Mouse (Mus musculus) limb, embryonic 13.5 days (tissue): ENCODE results near the gene Nek8. TPM values are rescaled to one million over a fixed set of nuclear protein-coding genes. Genes with fewer than 3 reads are reported as not detected.

Source experiments
- ATAC-seq: fragments of 200-750 bp; cut with Nextera tagmentation; 2 replicates; pipeline ENCODE4 v1.8.0; 2017; ENCODE audit warnings: low read depth, moderate number of reproducible peaks, moderate TSS enrichment; ENCODE audit not compliant: low FRiP score
- H3K27ac ChIP-seq: fragments of 300-500 bp; sonication (generic); 2 replicates; pipeline ENCODE4 v1.5.1; 2015; ENCODE audit warnings: inconsistent platforms, mild to moderate bottlenecking, moderate library complexity
- H3K27me3 ChIP-seq: fragments of 300-500 bp; sonication (generic); 2 replicates; pipeline ENCODE4 v1.6.1; 2015; ENCODE audit warnings: mild to moderate bottlenecking, inconsistent platforms
- H3K36me3 ChIP-seq: fragments of 300-500 bp; sonication (generic); 2 replicates; pipeline ENCODE4 v1.6.1; 2015; ENCODE audit warnings: inconsistent platforms, mild to moderate bottlenecking, moderate library complexity
- H3K4me1 ChIP-seq: fragments of 300-500 bp; sonication (generic); 2 replicates; pipeline ENCODE4 v1.6.1; 2015; ENCODE audit warnings: inconsistent platforms
- H3K4me2 ChIP-seq: fragments of 300-500 bp; sonication (generic); replicated peaks from 2 replicates; pipeline ENCODE4 v1.6.1; 2015; ENCODE audit warnings: inconsistent platforms, mild to moderate bottlenecking, moderate library complexity
- H3K4me3 ChIP-seq: fragments of 300-500 bp; sonication (generic); 2 replicates; pipeline ENCODE4 v1.5.1; 2015; ENCODE audit warnings: moderate library complexity, mild to moderate bottlenecking, inconsistent platforms
- H3K9ac ChIP-seq: fragments of 300-500 bp; sonication (generic); 2 replicates; pipeline ENCODE4 v1.6.1; 2015; ENCODE audit warnings: mild to moderate bottlenecking, inconsistent platforms
- H3K9me3 ChIP-seq: fragments of 300-500 bp; sonication (generic); 2 replicates; pipeline ENCODE4 v1.6.1; 2016; ENCODE audit warnings: inconsistent platforms
- WGBS: fragments of 180-500 bp; shearing (Covaris S2); methylation state at CpG from one replicate; pipeline ENCODE4 v1.1.7; 2015; 5-methylcytosine and 5-hydroxymethylcytosine counted together
- polyA plus RNA-seq: library from polyadenylated mRNA; unstranded; fragments of >200 nt; fragmentation: Nextera tagmentation; extraction: Ambion mirVana; gene quantifications from 2 replicates; pipeline ENCODE4 v1.2.1, GENCODE M21; 2015

Nek8 gene
- polyA plus RNA-seq, 1 experiment from 2014 or later: 20.1 TPM

DNA sequence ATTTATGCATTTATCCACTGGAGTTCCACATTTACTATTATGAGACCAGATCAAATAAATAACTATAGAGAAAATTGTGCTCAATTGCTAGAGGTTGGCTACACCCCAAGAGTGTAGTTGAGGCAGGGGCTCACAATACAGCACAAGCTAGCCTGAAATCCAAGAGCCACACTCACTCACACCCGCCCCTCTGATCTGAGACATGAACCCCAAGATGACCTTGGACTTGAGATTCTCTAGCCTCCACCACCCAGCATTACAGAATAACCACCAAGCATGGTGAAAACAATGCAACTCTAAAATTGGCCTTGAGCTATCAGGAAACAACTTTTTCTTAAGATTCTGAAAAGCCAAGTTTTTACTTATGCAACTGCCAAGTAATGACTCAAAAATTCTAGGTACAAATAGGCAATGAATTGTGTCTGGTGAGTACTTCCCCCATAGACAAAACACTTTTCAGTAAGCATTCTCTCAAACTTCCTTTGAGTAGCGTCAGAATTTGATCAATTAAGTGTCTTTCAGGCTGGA is 5.4 kb upstream of the Nek8 start:
- H3K9ac ChIP-seq: peak overlapping the region; percentile 95
- 47% methylated on average over 2 of the region's 2 CpGs for WGBS
- H3K36me3 ChIP-seq: peaks cover 34% of the 10 kb centered on the region
- ATAC-seq: no peak
- H3K4me1 ChIP-seq: peaks cover 53% of the 10 kb centered on the region
- 0 out of 2 replicates have a peak overlapping the region, but pooled peaks have one; percentile 6 for H3K27ac ChIP-seq
- H3K27me3 ChIP-seq: no peaks in the 10 kb centered on the region
- peak overlapping the region; percentile 77 for H3K4me3 ChIP-seq
- peak overlapping the region; percentile 82 for H3K4me2 ChIP-seq
- H3K9me3 ChIP-seq: no peaks in the 10 kb centered on the region

DNA sequence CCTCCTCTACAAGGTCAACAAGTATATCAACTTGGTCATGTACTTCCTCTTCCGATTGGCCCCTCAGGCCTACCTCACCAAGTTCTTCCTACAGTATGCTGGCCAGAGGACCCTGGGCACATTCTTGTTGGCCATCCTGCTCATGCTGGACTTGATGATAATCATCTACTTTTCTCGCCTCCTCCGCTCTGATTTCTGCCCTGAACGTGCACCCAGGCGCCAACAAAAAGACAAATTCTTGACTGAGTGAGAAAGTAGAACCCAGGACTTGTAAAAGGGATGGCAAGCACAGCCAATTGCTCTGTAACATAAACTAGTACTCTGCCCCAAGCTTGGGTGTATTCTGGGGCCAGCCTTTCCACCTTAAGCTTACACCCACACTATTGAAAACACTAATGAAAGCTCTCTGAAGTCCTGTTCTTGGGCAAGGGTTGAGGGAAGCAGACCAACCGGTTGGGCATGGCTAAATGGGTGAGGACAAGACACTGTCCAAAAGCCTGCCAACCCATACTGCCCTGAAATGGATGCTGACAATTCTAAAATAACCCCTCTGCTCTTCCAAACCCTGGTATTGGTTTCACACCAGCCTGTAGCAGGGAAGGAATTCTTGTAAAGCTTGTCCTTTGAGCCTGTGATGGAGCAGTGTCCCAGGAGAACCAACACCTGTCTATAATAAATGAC is 3.7 kb upstream of the Nek8 start:
- peaks cover 34% of the 10 kb centered on the region for H3K36me3 ChIP-seq
- H3K27me3 ChIP-seq: no peaks in the 10 kb centered on the region
- H3K9me3 ChIP-seq: no peaks in the 10 kb centered on the region
- 74% methylated on average over 6 of the region's 6 CpGs for WGBS
- ATAC-seq: no peak
- H3K4me3 ChIP-seq: peak overlapping the region; percentile 68; the same call in 1 of the 2 replicates
- H3K4me2 ChIP-seq: peak overlapping the region; percentile 91
- H3K27ac ChIP-seq: 0 out of 2 replicates have a peak overlapping the region, but pooled peaks have one; percentile 28
- H3K9ac ChIP-seq: peak overlapping the region; percentile 43; the same call in 1 of the 2 replicates
- peaks cover 57% of the 10 kb centered on the region for H3K4me1 ChIP-seq

DNA sequence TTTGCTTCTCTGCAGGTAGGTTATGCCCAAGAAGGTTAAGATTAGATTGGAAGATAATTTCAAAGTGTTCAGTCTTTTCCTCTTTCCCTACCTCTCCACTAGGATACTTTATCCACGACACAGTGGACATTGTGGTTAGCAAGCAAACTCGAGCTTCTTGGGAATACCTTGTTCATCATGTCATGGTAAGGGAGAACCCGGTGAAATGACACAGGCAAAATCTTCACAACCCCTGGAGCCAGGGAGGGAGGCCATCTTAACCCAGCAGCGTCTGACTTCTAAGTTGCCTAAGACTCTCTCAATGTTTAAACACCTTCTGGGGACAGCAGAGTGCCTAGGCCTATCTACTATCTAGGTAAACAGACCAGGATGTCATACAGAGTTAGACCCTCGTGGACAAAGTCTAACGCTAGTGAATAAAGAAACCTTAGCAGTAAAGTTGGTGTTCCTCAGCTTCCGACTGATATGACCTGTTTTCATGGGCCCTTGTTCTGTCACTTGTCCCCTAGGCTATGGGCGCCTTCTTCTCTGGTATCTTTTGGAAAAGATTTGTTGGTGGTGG is 3.0 kb upstream of the Nek8 start:
- no peaks in the 10 kb centered on the region for H3K27me3 ChIP-seq
- H3K36me3 ChIP-seq: peaks cover 34% of the 10 kb centered on the region
- 26% methylated on average over 8 of the region's 8 CpGs for WGBS
- H3K4me1 ChIP-seq: peaks cover 63% of the 10 kb centered on the region
- H3K9me3 ChIP-seq: no peaks in the 10 kb centered on the region
- peak overlapping the region; percentile 98 for H3K27ac ChIP-seq
- no peak for ATAC-seq
- H3K9ac ChIP-seq: peak overlapping the region; percentile 87
- peak overlapping the region; percentile 91 for H3K4me2 ChIP-seq
- peak overlapping the region; percentile 68 for H3K4me3 ChIP-seq

DNA sequence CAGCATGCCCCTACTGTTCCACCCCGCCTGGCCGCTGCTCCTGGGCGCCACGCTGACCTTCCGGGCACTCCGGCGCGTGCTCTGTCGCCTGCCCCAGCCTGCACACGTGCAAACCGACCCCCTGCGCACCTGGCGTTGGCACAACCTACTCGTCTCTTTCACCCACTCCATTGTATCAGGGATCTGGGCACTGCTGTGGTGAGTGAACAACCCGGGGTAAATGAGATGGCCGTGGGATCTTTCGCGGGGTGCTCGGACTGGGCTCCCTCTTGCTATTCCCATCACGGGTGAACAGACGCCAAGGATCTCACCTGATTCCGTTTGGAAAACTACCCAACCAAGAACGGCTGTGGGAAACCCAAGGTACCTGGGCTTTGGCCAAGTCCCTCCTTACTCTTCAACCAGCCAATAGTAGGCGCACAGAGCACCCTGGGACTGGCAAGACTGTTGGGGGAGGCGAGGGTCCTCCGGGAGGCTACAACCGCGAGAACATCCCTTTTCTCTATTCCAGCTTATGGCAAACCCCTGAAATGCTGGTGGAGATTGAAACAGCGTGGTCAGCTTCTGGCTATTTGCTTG is 2.5 kb upstream of the Nek8 start:
- Histone ChIP-seq H3K27me3 (no peaks in the 10 kb centered on the region), H3K4me1 (peaks cover 62% of the 10 kb centered on the region), H3K9ac (peak overlapping the region; percentile 87), H3K4me3 (peak overlapping the region; percentile 68), H3K9me3 (no peaks in the 10 kb centered on the region), H3K36me3 (peaks cover 34% of the 10 kb centered on the region), H3K4me2 (peak overlapping the region; percentile 91), H3K27ac (peak overlapping the region; percentile 98)
- peak; percentile 0; the same call in 1 of the 2 replicates for ATAC-seq
- WGBS: 1% methylated on average over 29 of the region's 29 CpGs

DNA sequence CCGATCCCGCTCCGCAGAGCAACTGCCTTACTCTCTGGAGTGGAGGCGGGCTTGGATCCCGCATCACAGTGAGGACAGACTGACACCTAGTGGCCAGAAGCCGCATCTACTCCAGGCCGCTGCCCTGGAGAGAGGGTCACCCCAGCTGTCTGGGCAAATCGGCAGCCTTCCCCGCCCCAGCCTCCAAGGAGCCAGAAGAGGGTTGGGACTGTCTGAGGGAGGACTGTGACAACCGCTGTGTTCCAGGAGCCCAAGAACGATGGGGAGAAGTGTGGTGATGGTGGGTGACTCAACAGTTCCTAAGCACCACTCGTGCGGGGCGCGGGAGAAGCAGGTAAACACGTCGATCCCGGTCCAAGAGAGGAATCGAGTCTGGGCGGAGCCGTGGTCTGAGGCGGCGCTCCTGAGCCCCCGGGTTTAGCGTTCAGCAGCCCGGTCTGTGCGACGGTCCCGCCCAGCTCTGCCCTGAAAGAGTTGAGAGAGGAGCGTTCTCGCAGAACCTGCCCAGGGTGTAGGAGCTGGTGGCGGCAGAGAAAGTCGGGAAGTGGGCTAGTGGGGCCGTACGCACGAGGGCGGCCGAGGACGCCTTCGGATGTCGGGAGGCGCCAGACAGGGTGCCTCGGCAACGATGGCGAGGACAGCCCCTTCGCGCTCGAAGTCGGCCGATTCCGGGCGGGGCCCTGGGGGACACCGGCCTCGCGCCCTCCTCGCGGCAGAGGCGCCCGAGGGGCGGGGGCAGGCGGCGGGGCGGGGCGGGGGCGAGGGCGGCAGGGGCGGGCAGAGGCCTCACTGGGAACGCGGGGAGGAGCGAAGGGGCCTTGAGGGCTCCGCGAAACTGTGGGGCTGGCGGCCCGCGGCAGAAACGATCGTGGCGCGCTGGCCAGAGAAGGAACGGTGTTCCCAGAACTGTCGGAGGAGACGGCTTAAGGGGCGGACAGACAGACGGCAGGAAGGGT is 1.7 kb upstream of the Nek8 start:
- H3K27me3 ChIP-seq: no peaks in the 10 kb centered on the region
- H3K9ac ChIP-seq: peak overlapping the region; percentile 87
- no peaks in the 10 kb centered on the region for H3K9me3 ChIP-seq
- H3K4me2 ChIP-seq: peak overlapping the region; percentile 91
- WGBS: under 1% methylated on average over 72 of the region's 84 CpGs
- H3K36me3 ChIP-seq: peaks cover 34% of the 10 kb centered on the region
- peak overlapping the region; percentile 68 for H3K4me3 ChIP-seq
- peak overlapping the region; percentile 98 for H3K27ac ChIP-seq
- ATAC-seq: peak; percentile 85
- H3K4me1 ChIP-seq: peaks cover 60% of the 10 kb centered on the region

DNA sequence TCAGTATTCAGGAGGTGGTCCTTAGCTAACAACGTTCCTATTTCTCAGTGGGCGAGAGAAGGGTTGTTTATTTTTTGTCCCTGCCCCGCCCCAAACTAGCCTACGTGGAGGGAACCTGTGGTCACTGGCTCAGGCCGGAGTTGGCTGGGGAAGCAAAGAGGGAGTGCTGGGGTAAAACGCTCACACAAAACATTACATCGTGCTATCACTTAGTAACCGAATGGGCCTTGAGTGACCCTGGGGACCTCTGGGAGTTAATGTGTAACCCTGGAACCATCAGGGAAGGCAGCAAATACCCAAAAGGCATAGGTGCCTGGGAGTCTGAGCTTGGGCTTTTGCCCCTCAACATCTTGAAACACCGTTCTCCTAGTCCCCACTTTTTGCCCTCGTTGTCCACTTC is 962 bp upstream of the Nek8 start:
- Histone ChIP-seq H3K9me3 (no peaks in the 10 kb centered on the region), H3K4me2 (peak overlapping the region; percentile 91), H3K4me3 (peak overlapping the region; percentile 68), H3K27me3 (no peaks in the 10 kb centered on the region), H3K9ac (peak overlapping the region; percentile 66), H3K4me1 (peaks cover 59% of the 10 kb centered on the region), H3K36me3 (peaks cover 36% of the 10 kb centered on the region), H3K27ac (peak overlapping the region; percentile 98)
- ATAC-seq: no peak
- 1% methylated on average over 10 of the region's 10 CpGs for WGBS

DNA sequence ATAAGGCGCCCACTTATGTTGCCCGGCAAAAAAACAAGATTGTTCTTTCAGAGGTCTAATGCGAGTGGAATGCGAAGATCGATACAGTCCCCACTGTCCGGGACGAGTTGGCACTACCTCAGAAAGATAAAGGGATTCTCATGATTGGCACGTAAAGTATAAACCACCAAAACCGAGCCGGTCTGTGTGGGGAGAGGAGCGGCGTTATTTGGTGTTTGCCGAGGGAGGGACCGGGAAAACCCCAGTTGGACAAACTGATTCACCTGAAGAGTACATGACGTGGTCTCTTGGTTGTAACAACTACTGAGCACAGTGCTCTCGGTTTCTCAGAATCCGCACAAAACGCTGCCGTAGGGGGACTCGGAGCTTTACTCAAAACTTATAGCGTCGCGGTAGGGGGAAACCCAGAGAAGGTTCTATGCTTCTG is 443 bp upstream of the Nek8 start:
- under 1% methylated on average over 23 of the region's 23 CpGs for whole genome bisulfite sequencing
- Histone ChIP-seq H3K36me3 (peaks cover 36% of the 10 kb centered on the region), H3K9me3 (no peaks in the 10 kb centered on the region), H3K4me2 (peak overlapping the region; percentile 91), H3K9ac (peak overlapping the region; percentile 66), H3K4me3 (peak overlapping the region; percentile 68), H3K27ac (peak overlapping the region; percentile 98; the same call in 1 of the 2 replicates), H3K4me1 (peaks cover 54% of the 10 kb centered on the region), H3K27me3 (no peaks in the 10 kb centered on the region)
- ATAC-seq: no peak

DNA sequence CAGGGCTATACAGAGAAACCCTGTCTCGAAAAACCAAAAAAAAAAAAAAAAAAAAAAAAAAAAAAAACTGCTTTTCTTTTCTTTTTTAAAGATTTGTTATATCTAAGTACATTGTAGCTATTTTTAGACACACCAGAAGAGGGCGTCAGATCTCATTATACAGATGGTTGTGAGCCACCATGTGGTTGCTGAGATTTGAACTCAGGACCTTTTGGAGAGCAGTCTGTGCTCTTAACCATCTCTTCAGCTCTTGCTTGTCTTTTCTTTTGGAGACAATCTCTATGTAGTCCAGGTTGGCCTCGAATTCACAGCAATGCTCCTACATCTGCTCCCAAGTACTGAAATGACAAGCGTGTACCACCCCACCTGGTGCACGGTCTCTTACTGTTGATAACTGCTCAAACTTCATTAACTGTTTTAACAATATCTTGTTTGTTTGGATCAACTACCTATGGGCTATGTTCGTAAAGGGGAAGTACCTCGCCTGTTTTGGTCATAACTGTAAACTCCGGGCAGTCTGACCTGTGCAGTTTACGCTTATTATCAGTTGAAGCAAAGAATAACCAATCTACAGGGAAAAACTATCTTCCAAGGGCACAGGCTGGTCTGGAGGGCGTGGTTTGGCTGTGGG is 589 bp downstream of the Nek8 start:
- peaks cover 32% of the 10 kb centered on the region for H3K36me3 ChIP-seq
- H3K4me1 ChIP-seq: peaks cover 44% of the 10 kb centered on the region
- 4% methylated on average over 10 of the region's 10 CpGs for WGBS
- no peak for ATAC-seq
- H3K27ac ChIP-seq: peak overlapping the region; percentile 98; the same call in 1 of the 2 replicates
- H3K4me2 ChIP-seq: peak overlapping the region; percentile 91
- H3K27me3 ChIP-seq: no peaks in the 10 kb centered on the region
- peak overlapping the region; percentile 68 for H3K4me3 ChIP-seq
- no peak overlapping the region for H3K9ac ChIP-seq
- H3K9me3 ChIP-seq: no peaks in the 10 kb centered on the region

DNA sequence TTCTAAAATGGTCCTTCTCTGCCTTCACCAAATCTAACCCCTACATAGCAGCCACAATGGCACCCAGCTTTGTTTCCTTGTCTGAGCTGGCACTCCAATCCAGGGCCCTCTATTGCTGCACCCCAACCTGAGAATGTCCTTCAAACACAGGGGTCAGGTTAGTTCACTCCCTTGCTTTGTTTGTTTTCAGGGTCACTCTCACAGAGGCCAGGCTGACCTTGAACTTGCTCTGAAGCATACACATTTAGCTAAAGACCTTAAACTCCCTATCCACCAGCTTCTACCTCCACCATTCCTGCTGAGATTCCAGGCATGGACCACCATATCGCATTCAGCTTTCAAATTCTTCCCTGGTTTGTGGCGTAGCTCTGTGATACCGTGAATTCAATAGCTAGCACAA is 2.0 kb downstream of the Nek8 start:
- no peak for ATAC-seq
- 95% methylated on average over 3 of the region's 3 CpGs for WGBS
- Histone ChIP-seq H3K9ac (no peak overlapping the region), H3K4me2 (no peak overlapping the region), H3K27ac (no peak overlapping the region), H3K36me3 (peaks cover 20% of the 10 kb centered on the region), H3K4me3 (no peak overlapping the region), H3K9me3 (no peaks in the 10 kb centered on the region), H3K27me3 (no peaks in the 10 kb centered on the region), H3K4me1 (peaks cover 30% of the 10 kb centered on the region)

DNA sequence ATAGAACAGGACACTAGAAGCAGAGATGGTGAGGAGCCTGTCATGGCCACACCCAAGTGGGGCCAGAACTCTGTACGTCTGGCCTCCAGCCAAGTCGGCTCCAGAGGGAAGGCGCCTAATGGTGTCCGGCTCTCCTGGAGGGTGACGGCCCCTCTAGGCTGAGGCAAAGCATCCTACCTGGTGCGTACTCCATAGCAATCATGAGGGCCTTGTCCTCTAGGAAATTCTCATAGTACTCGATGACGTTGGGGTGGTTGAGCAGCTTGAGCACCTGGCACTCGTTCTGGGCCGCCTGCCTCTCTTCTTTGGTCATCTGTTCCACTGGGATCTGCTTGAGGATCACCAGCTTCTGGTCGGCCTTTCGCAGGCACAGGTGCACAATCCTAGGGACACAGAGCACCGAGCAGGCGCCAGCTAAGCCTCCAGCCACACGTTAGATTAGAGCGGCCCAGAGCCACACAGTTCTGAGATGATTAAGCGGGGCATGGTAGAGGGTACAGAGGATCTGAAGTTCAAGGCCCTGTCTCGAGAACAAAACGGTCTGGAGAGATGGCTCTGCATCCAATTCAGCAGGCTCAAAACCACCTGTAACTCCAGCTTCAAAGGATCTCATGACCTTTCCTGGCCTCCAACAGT is 3.6 kb downstream of the Nek8 start:
- ATAC-seq: no peak
- peaks cover 19% of the 10 kb centered on the region for H3K36me3 ChIP-seq
- no peak overlapping the region for H3K27ac ChIP-seq
- H3K9ac ChIP-seq: no peak overlapping the region
- 78% methylated on average over 19 of the region's 19 CpGs for WGBS
- H3K4me2 ChIP-seq: no peak overlapping the region
- no peaks in the 10 kb centered on the region for H3K9me3 ChIP-seq
- no peaks in the 10 kb centered on the region for H3K27me3 ChIP-seq
- peaks cover 21% of the 10 kb centered on the region for H3K4me1 ChIP-seq
- no peak overlapping the region for H3K4me3 ChIP-seq
